Mouse (Mus musculus): ENCODE measurements around the gene Itpkb.

Itpkb gene

GRCm38 (mm10) chr1:180400691-180401455 is 70.6 kb downstream of the Itpkb start:
- no peak for DNase-seq

GRCm38 (mm10) chr1:180401725-180402124 is 71.4 kb downstream of the Itpkb start:
- DNase-seq, result peak; percentile 69

- no peak for DNase-seq
These were observed 72.3 kb downstream of the Itpkb start for GRCm38 (mm10) chr1:180402481-180403081.

- DNase-seq, result peak; percentile 66
These were observed 73.0 kb downstream of the Itpkb start for GRCm38 (mm10) chr1:180403357-180403693.

GRCm38 (mm10) chr1:180403694-180404606 is 73.7 kb downstream of the Itpkb start:
- peak; percentile 66 for DNase-seq

GRCm38 (mm10) chr1:180404706-180405105 is 74.4 kb downstream of the Itpkb start:
- DNase-seq, result no peak

GRCm38 (mm10) chr1:180405576-180406335 is 75.5 kb downstream of the Itpkb start:
- DNase-seq, result no peak

- DNase-seq, result no peak
These were observed 76.2 kb downstream of the Itpkb start for GRCm38 (mm10) chr1:180406336-180407035.

- peak; percentile 84 for DNase-seq
These were observed 76.9 kb downstream of the Itpkb start for GRCm38 (mm10) chr1:180407171-180407671.

- DNase-seq, result no peak
These were observed 77.7 kb downstream of the Itpkb start for GRCm38 (mm10) chr1:180407727-180408719.

GRCm38 (mm10) chr1:180408832-180409231 is 78.5 kb downstream of the Itpkb start:
- no peak for DNase-seq

- DNase-seq, result no peak
These were observed 79.5 kb downstream of the Itpkb start for GRCm38 (mm10) chr1:180409771-180410170.

- DNase-seq, result no peak
These were observed 80.0 kb downstream of the Itpkb start for GRCm38 (mm10) chr1:180410306-180410705.

- DNase-seq, result no peak
These were observed 84.8 kb downstream of the Itpkb start for GRCm38 (mm10) chr1:180415064-180415463.

- DNase-seq, result no peak
These were observed 85.6 kb downstream of the Itpkb start for GRCm38 (mm10) chr1:180415836-180416235.

- DNase-seq, result no peak
These were observed 86.8 kb downstream of the Itpkb start for GRCm38 (mm10) chr1:180417118-180417517.

- no peak for DNase-seq
These were observed 88.8 kb downstream of the Itpkb start for GRCm38 (mm10) chr1:180419059-180419458.

GRCm38 (mm10) chr1:180420496-180421164 is 90.3 kb downstream of the Itpkb start:
- DNase-seq, result no peak

GRCm38 (mm10) chr1:180421165-180421909 is 91.1 kb downstream of the Itpkb start:
- DNase-seq, result no peak

Measured in thymus, postnatal 14 days (tissue).